ENCODE assay signal across 27 mouse cellular contexts in the genomic region with DNA sequence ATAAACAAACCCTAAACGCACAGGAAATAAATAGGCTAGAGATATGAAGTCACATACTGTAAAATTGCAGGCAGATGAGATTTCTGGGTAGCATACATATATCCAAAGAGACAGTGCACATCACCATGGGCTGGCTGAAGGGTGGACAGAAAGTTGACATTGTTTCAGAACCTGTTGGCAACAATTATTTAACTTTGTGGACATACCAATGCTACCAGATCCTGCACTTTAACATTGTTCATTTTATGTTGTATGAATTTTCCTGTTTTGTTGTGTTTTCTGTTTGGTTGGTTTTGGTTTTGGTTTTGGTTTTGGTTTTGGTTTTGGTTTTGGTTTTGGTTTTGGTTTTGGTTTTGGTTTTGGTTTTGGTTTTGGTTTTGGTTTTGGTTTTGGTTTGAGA. TPM values are rescaled to one million over a fixed set of nuclear protein-coding genes. Genes with fewer than 3 reads are reported as not detected.
A peak's percentile ranks its signal among the peaks of the same experiment; 100 is the strongest.
DNase-seq lines count a peak whose midpoint lies in the region; ATAC-seq lines count a peak whose summit lies in the region.
"Had no signal": no experiment of that assay in that cellular context is flagged by ENCODE, and none has a peak within 500 bp of the region (broad histone marks: within the 10 kb centered on the region; RNA-seq: fewer than 3 reads in every experiment).

No protein-coding gene starts in this region.

- H3K27me3 ChIP-seq in midbrain, embryonic 11.5 days (ENCODE audit: control insufficient read depth, insufficient read depth, low read length): no peaks in the 10 kb centered on the region
- no peaks in the 10 kb centered on the region for H3K27me3 ChIP-seq in midbrain, embryonic 15.5 days (replicated peaks)
- no peaks in the 10 kb centered on the region for H3K27me3 ChIP-seq in splenic B cell, adult 2 months (ENCODE audit: control insufficient read depth, insufficient read depth, low read length, poor library complexity, severe bottlenecking)
- H3K27me3 ChIP-seq: embryonic facial prominence, embryonic 12.5 days; forebrain, embryonic 13.5 days; forebrain, embryonic 15.5 days; Patski had no signal

- peak; percentile 74 for DNase-seq in midbrain, embryonic 11.5 days (ENCODE audit: low spot score, missing footprints)
- DNase-seq in CD4-positive helper T cell, adult 2 months (ENCODE audit: low read depth, low spot score): peak; percentile 31
- DNase-seq in induced T-regulatory cell, adult 2 months (ENCODE audit: low read depth): peak; percentile 60
- DNase-seq in splenic B cell, adult 2 months (ENCODE audit: low read depth, low spot score): peak; percentile 28
- DNase-seq in ovary, postnatal 14 days (ENCODE audit: low spot score): no peak
- no peak for DNase-seq in yolk sac, embryonic 10.5 days (ENCODE audit: low spot score)
- no peak for DNase-seq in right cerebral cortex, postnatal 10 days (ENCODE audit: low spot score in 2 of 2)
- DNase-seq: adrenal gland, adult 8-10 months; adrenal gland, postnatal 14 days; adrenal gland, postnatal 36 days; cerebellum, adult 11-12 months; cerebellum, adult 2 months; cerebellum, adult 9-10 months; cerebellum, postnatal 10 days; cerebellum, postnatal 25 days; forebrain, postnatal 0 days had no signal

- H3K9ac ChIP-seq in midbrain, embryonic 11.5 days (ENCODE audit: low read length): no peak overlapping the region
- no peak overlapping the region for H3K9ac ChIP-seq in midbrain, embryonic 15.5 days
- H3K9ac ChIP-seq: embryonic facial prominence, embryonic 12.5 days; forebrain, embryonic 13.5 days; forebrain, embryonic 15.5 days; forebrain, postnatal 0 days had no signal

- H3K4me1 ChIP-seq in midbrain, embryonic 11.5 days (ENCODE audit: control insufficient read depth, insufficient read depth, low read length): no peaks in the 10 kb centered on the region
- H3K4me1 ChIP-seq in midbrain, embryonic 15.5 days: no peaks in the 10 kb centered on the region
- H3K4me1 ChIP-seq: embryonic facial prominence, embryonic 10.5 days; embryonic facial prominence, embryonic 12.5 days; forebrain, embryonic 13.5 days; forebrain, embryonic 15.5 days had no signal

- H3K9me3 ChIP-seq in midbrain, embryonic 11.5 days (ENCODE audit: control insufficient read depth, low read length): no peaks in the 10 kb centered on the region
- H3K9me3 ChIP-seq in midbrain, embryonic 15.5 days: no peaks in the 10 kb centered on the region
- H3K9me3 ChIP-seq: embryonic facial prominence, embryonic 10.5 days; embryonic facial prominence, embryonic 12.5 days; forebrain, embryonic 13.5 days; forebrain, embryonic 15.5 days; G1E had no signal

- H3K4me3 ChIP-seq in midbrain, embryonic 11.5 days (ENCODE audit: low read depth, low read length): no peak overlapping the region
- H3K4me3 ChIP-seq in midbrain, embryonic 15.5 days: no peak overlapping the region
- H3K4me3 ChIP-seq: embryonic facial prominence, embryonic 10.5 days; embryonic facial prominence, embryonic 12.5 days; forebrain, embryonic 13.5 days; forebrain, embryonic 15.5 days had no signal

- H3K4me2 ChIP-seq in midbrain, embryonic 11.5 days: no peak overlapping the region
- no peak overlapping the region for H3K4me2 ChIP-seq in midbrain, embryonic 15.5 days
- H3K4me2 ChIP-seq: embryonic facial prominence, embryonic 12.5 days; forebrain, embryonic 13.5 days; forebrain, embryonic 15.5 days had no signal

- WGBS in midbrain, embryonic 11.5 days: 89% methylated on average over 1 of the region's 1 CpGs
- 81% methylated on average over 1 of the region's 1 CpGs for WGBS in midbrain, embryonic 15.5 days

- no peak for ATAC-seq in midbrain, embryonic 11.5 days (ENCODE audit: low FRiP score)
- no peak for ATAC-seq in midbrain, embryonic 15.5 days (replicated peaks)
- ATAC-seq: activated CD4-positive, CD25-positive, alpha-beta regulatory T cell, adult 4 months; forebrain, embryonic 13.5 days; forebrain, embryonic 15.5 days; forebrain, postnatal 0 days; Patski had no signal

- no peak overlapping the region for H3K27ac ChIP-seq in midbrain, embryonic 11.5 days (ENCODE audit: low read depth, low read length)
- no peak overlapping the region for H3K27ac ChIP-seq in midbrain, embryonic 15.5 days
- H3K27ac ChIP-seq: embryonic facial prominence, embryonic 10.5 days; embryonic facial prominence, embryonic 12.5 days; forebrain, embryonic 13.5 days; forebrain, embryonic 15.5 days had no signal

- no peaks in the 10 kb centered on the region for H3K36me3 ChIP-seq in midbrain, embryonic 11.5 days (ENCODE audit: control insufficient read depth, insufficient read depth, low read length)
- H3K36me3 ChIP-seq in midbrain, embryonic 15.5 days (replicated peaks): no peaks in the 10 kb centered on the region
- no peaks in the 10 kb centered on the region for H3K36me3 ChIP-seq in splenic B cell, adult 2 months (ENCODE audit: control insufficient read depth, insufficient read depth, low read length, poor library complexity, severe bottlenecking)
- H3K36me3 ChIP-seq: embryonic facial prominence, embryonic 10.5 days; embryonic facial prominence, embryonic 12.5 days; forebrain, embryonic 15.5 days; G1E had no signal

RNA-seq across cellular contexts. Expression of a gene that starts 24.5 kb away (rescaled TPM):
- not detected in 2 replicates for polyA plus RNA-seq in midbrain, embryonic 11.5 days (2014; fragmentation: Nextera tagmentation; extraction: Ambion mirVana)
- polyA plus RNA-seq in midbrain, embryonic 15.5 days (2015; fragmentation: Nextera tagmentation; extraction: Ambion mirVana): 0.89 and 1.1 TPM in 2 replicates
- polyA plus RNA-seq: activated CD4-positive, CD25-positive, alpha-beta regulatory T cell, adult 4 months; embryonic facial prominence, embryonic 10.5 days; embryonic facial prominence, embryonic 12.5 days; forebrain, embryonic 11.5 days; G1E; Patski had no signal

RNA-seq across cellular contexts. Expression of a gene that starts 24.7 kb away (rescaled TPM):
- polyA plus RNA-seq in midbrain, embryonic 11.5 days (2014; fragmentation: Nextera tagmentation; extraction: Ambion mirVana): not detected in 2 replicates
- polyA plus RNA-seq in midbrain, embryonic 15.5 days (2015; fragmentation: Nextera tagmentation; extraction: Ambion mirVana): not detected in 2 replicates
- polyA plus RNA-seq: activated CD4-positive, CD25-positive, alpha-beta regulatory T cell, adult 4 months; cerebellum, adult 2 months; cortical plate, adult 2 months; embryonic facial prominence, embryonic 10.5 days; embryonic facial prominence, embryonic 12.5 days; embryonic facial prominence, embryonic 14.5 days; forebrain, embryonic 11.5 days; forebrain, embryonic 13.5 days; forebrain, embryonic 15.5 days; forebrain, postnatal 0 days; G1E; Patski had no signal

RNA-seq across cellular contexts. Expression of a gene that starts 45.6 kb away (rescaled TPM):
- polyA plus RNA-seq in midbrain, embryonic 11.5 days (2014; fragmentation: Nextera tagmentation; extraction: Ambion mirVana): 0.88 and 1.1 TPM in 2 replicates
- polyA plus RNA-seq in midbrain, embryonic 15.5 days (2015; fragmentation: Nextera tagmentation; extraction: Ambion mirVana): 1.0 and 1.3 TPM in 2 replicates
- polyA plus RNA-seq: G1E had no signal

RNA-seq across cellular contexts. Expression of a gene that starts 59.3 kb away (rescaled TPM):
- polyA plus RNA-seq in midbrain, embryonic 11.5 days (2014; fragmentation: Nextera tagmentation; extraction: Ambion mirVana): 167 and 169 TPM in 2 replicates
- polyA plus RNA-seq in midbrain, embryonic 15.5 days (2015; fragmentation: Nextera tagmentation; extraction: Ambion mirVana): 110 and 115 TPM in 2 replicates

Comparison
In these comparisons a context has a peak if more than half of its experiments do, and no peak if none do; other contexts are left out.
1. DNase-seq: peak in midbrain, embryonic 11.5 days (single experiment), CD4-positive helper T cell, adult 2 months (single experiment), induced T-regulatory cell, adult 2 months (single experiment) and splenic B cell, adult 2 months (single experiment); none in ovary, postnatal 14 days (single experiment), yolk sac, embryonic 10.5 days (single experiment) and right cerebral cortex, postnatal 10 days (0 of 2).